Mouse (Mus musculus) heart, embryonic 11.5 days (tissue): ENCODE results near the gene Pafah1b3. TPM values are rescaled to one million over a fixed set of nuclear protein-coding genes. Genes with fewer than 3 reads are reported as not detected.

Experiments
- ATAC-seq: fragments of 200-750 bp; cut with Nextera tagmentation; replicated peaks from 2 replicates; pipeline ENCODE4 v1.8.0; 2017; ENCODE audit warnings: moderate library complexity; ENCODE audit not compliant: insufficient number of reproducible peaks, low FRiP score, low TSS enrichment
- H3K27ac ChIP-seq: fragments of 300-500 bp; sonication (generic); 2 replicates; pipeline ENCODE4 v1.5.1; 2014; ENCODE audit warnings: mild to moderate bottlenecking, low read depth, low read length
- H3K27me3 ChIP-seq: fragments of 300-500 bp; sonication (generic); 2 replicates; pipeline ENCODE4 v1.6.1; 2014; ENCODE audit warnings: mild to moderate bottlenecking, low read length, mixed read lengths; ENCODE audit not compliant: control insufficient read depth, insufficient read depth
- H3K36me3 ChIP-seq: fragments of 300-500 bp; sonication (generic); 2 replicates; pipeline ENCODE4 v1.6.1; 2014; ENCODE audit warnings: mild to moderate bottlenecking, low read length, moderate library complexity, mixed read lengths; ENCODE audit not compliant: control insufficient read depth, insufficient read depth
- H3K4me1 ChIP-seq: fragments of 300-500 bp; sonication (generic); 2 replicates; pipeline ENCODE4 v1.6.1; 2014; ENCODE audit warnings: low read length; ENCODE audit not compliant: control insufficient read depth, insufficient read depth
- H3K4me2 ChIP-seq: fragments of 300-500 bp; sonication (generic); 2 replicates; pipeline ENCODE4 v1.6.1; 2014; ENCODE audit warnings: mild to moderate bottlenecking, moderate library complexity
- H3K4me3 ChIP-seq: fragments of 300-500 bp; sonication (generic); 2 replicates; pipeline ENCODE4 v1.5.1; 2014; ENCODE audit warnings: low read depth, low read length
- H3K9ac ChIP-seq: fragments of 300-500 bp; sonication (generic); 2 replicates; pipeline ENCODE4 v1.6.1; 2014; ENCODE audit warnings: mild to moderate bottlenecking, low read depth, low read length, moderate library complexity
- H3K9me3 ChIP-seq: fragments of 300-500 bp; sonication (generic); replicated peaks from 2 replicates; pipeline ENCODE4 v1.6.1; 2016; ENCODE audit warnings: low read length; ENCODE audit not compliant: control insufficient read depth
- WGBS: fragments of 180-500 bp; shearing (Covaris S2); extraction: QIAGEN DNeasy Blood & Tissue Kit; methylation state at CpG from one replicate; pipeline ENCODE4 v1.1.7; 2014; ENCODE audit not compliant: insufficient replicate concordance; 5-methylcytosine and 5-hydroxymethylcytosine counted together
- polyA plus RNA-seq: library from polyadenylated mRNA; unstranded; fragments of >200 nt; fragmentation: Nextera tagmentation; extraction: Ambion mirVana; gene quantifications from 2 replicates; pipeline ENCODE4 v1.2.1, GENCODE M21; 2014

Pafah1b3 gene
- polyA plus RNA-seq, 1 experiment from 2014 or later: 141 TPM

DNA sequence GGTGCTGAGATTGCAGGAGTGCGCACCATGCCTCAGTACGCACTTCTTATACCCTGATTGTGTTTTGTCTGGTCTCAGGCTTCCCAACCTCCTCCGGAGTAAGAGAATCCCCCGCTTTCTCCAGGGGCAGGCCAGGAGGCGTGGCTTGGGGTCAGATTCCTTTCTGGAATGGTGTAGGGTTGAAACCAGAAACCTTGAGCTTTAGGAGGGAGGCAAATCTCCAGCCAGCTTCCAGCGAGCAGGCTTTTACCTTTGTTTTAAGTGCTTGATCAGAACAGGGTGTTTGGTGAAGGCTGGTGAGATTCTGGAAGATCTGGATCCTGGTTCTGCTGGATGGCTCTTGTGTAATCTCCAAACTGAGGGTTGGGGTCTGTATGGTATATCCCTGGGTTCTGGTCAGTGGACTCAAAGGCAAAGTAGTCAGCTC is 24.3 kb upstream of the Pafah1b3 start:
- Histone ChIP-seq H3K27me3 (no peaks in the 10 kb centered on the region), H3K9ac (peak overlapping the region; percentile 43; the same call in 1 of the 2 replicates), H3K36me3 (no peaks in the 10 kb centered on the region), H3K4me1 (peaks cover 17% of the 10 kb centered on the region), H3K4me3 (peak overlapping the region; percentile 10; the same call in 1 of the 2 replicates), H3K27ac (peak overlapping the region; percentile 70), H3K4me2 (peak overlapping the region; percentile 56), H3K9me3 (no peaks in the 10 kb centered on the region)
- ATAC-seq: peak; percentile 58; the same call in 1 of the 2 replicates
- WGBS: 7% methylated on average over 6 of the region's 6 CpGs

DNA sequence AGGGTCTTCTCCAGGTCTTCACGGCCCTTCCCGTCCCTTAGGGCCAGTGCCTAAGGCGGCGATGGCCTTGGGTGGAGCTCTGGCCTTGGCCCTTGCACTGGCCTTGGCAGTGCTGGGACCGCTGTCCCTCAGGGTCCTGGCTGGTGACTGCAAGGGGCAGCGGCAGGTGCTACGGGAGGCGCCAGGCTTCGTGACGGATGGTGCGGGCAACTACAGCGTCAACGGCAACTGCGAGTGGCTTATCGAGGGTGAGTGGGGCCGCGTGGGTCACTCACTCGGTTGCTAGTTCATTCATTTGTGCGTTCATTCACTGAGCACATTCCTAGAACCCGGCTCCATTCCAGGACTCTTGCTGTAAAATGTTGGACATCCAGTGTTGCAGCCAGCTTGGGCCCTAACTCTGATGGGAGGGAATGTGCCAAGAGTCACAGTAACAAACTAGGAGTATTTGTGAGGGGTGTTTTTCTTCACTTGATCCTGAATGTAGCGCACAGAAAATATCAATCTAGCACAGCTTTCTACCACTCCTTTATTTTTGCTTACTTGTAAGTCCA is 19.7 kb upstream of the Pafah1b3 start:
- Histone ChIP-seq H3K4me1 (peaks cover 32% of the 10 kb centered on the region), H3K4me3 (peak overlapping the region; percentile 62), H3K27ac (peak overlapping the region; percentile 51), H3K9ac (peak overlapping the region; percentile 73), H3K27me3 (peaks cover 36% of the 10 kb centered on the region), H3K9me3 (no peaks in the 10 kb centered on the region), H3K36me3 (no peaks in the 10 kb centered on the region), H3K4me2 (peak overlapping the region; percentile 93)
- ATAC-seq: 0 out of 2 replicates have a peak, but pooled peaks have one; percentile 0
- 13% methylated on average over 21 of the region's 21 CpGs for WGBS

DNA sequence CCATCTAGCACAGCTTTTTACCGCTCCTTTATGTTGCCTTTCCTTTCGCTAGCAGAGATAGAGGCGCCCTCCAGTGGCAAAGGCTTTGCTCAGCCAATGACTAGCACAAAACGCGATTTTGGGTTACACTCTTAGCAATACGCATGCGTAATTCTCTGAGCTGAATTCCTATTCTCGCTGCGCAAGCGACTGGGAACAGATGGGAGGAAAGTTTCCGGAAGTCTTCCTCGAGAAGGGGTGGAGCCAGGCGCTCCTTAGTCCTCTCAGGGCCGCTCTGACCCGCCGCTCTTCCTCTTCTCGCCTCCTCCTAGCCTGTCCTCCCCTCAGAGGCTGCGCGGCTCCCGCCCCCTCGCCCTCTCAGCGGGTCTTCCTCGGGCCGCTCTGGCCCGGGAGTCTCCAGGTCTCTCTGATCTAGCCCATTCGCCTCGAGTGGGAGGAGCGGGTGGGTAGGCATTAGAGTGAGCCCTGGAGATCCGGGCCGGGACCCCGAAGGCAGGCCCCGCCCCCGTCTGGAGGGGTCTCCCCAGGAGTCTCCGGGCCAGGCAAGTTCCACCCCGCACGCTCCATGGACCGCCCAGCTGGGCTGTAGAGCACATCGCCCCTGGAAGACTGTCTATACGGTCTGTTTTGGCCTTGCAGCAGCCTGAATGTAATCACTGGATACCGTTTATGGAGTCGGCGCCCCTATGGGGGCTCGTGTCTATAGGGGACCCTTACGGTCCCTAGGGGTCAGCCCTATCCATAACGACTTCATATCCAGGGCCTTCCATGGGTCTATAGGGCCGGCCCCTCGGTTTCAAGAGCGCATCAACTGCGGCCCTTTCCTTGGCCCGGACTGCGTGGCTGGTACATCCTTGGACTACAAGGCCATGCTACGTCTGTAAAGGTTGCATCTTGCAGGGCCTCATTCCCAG is 19.0 kb upstream of the Pafah1b3 start, which contains the start of gene Megf8:
Megf8 (plus strand) TSS at position 633 of the 914 bp plus-strand sequence.
- ATAC-seq: peak; percentile 98
- H3K4me1 ChIP-seq: peaks cover 27% of the 10 kb centered on the region
- H3K9ac ChIP-seq: peak within 1 kb of the TSS; percentile 73
- peak within 1 kb of the TSS; percentile 93 for H3K4me2 ChIP-seq
- peaks cover 43% of the 10 kb centered on the region for H3K27me3 ChIP-seq
- H3K27ac ChIP-seq: peak within 1 kb of the TSS; percentile 51
- peak within 1 kb of the TSS; percentile 62 for H3K4me3 ChIP-seq
- H3K36me3 ChIP-seq: no peaks in the 10 kb centered on the region
- WGBS: under 1% methylated on average over 52 of the region's 52 CpGs
- H3K9me3 ChIP-seq: no peaks in the 10 kb centered on the region

DNA sequence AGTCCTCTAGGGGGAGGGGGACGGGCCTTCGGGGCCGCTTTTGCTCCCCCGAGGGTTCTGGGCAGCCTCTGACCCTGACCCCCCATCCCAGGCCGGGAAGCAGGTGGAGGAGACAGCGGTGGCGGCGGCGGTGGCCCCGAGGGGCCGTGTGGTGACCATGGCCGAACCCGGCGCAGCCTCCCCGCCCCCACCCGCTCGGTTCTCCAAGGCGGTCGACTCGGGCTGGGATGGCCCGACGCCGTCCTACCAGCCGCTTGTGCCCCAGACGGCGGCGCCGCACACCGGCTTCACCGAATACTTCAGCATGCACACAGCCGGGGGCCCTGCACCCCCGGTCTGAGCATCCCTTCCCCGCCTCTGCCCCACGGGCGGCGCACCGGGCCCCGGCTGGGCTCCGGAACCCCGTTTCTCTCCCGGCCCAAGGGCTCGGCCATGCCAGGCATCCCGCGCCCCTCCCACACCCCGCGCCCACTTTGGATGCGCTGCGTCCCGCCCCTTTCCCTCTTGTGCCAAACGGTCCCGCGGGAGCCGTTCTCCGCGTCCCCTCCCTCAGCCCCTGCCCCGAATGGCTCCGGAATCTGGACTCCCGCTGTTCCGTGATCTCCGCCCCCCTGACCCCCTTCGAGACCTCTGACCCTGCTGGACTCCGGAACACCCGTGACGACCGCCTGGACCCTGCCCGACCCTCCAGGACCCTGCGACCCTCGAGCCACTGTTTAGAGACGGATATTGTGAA is 17.7 kb upstream of the Pafah1b3 start:
- no peaks in the 10 kb centered on the region for H3K9me3 ChIP-seq
- peak overlapping the region; percentile 82 for H3K4me2 ChIP-seq
- H3K27ac ChIP-seq: no peak overlapping the region
- ATAC-seq: no peak
- WGBS: under 1% methylated on average over 60 of the region's 69 CpGs
- H3K4me1 ChIP-seq: peaks cover 21% of the 10 kb centered on the region
- no peaks in the 10 kb centered on the region for H3K36me3 ChIP-seq
- H3K27me3 ChIP-seq: peaks cover 52% of the 10 kb centered on the region
- H3K4me3 ChIP-seq: peak overlapping the region; percentile 48
- H3K9ac ChIP-seq: peak overlapping the region; percentile 39; the same call in 1 of the 2 replicates

DNA sequence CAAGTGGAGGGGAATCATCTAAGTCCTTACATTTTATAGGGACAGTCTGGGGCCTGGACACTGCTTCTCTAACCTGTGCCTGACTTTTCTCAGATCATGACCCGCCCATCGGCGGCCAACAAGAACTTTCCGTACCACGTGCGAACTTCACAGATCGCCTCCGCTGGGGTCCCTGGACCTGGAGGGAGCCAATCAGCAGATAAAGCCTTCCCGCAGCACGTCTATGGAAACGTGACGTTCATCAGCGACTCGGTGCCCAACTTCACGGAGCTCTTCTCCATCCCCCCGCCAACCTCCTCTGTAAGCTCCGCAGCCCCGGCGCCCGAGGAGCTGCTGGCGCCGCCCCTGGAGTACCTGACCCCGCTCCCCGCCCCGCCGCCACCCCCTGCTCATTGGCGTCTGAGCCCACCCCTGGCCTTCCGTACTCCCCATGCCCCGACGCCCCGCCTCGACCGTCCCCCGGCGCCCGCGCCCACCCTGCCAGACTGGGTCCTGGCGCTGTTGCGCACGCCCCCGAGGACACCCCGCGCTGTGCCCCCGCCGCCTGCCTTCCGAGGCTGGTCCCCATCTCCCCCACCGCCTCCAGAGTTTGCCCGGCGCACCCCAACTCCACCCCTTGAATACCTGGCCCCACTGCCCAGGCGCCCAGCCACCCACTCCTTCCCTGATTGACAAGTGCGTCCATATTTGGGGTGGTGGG is 17.0 kb upstream of the Pafah1b3 start:
- WGBS: under 1% methylated on average over 51 of the region's 51 CpGs
- Histone ChIP-seq H3K4me2 (peak overlapping the region; percentile 82), H3K4me1 (peaks cover 21% of the 10 kb centered on the region), H3K4me3 (peak overlapping the region; percentile 48), H3K36me3 (no peaks in the 10 kb centered on the region), H3K9me3 (no peaks in the 10 kb centered on the region), H3K27me3 (peaks cover 53% of the 10 kb centered on the region), H3K9ac (peak overlapping the region; percentile 39; the same call in 1 of the 2 replicates), H3K27ac (no peak overlapping the region)
- ATAC-seq: no peak

DNA sequence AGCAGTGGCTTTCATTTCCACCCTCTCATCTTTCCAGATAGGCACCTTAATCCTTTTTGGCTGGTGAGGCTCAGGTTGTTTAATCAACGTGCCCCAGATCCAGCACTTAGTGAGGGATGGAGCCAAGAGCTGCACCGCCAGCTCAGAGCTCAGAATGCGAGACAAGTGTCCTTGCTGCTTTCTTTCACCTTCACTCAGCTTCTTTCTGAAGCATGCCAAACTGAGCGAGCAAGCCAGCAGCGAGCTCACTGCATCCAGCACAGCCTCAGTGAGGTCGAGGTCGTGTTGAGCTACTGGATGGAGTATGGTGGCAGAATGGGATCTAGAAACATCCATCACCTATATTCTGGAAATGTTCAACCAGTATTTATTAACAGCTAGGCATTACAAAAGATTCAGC is 15.5 kb upstream of the Pafah1b3 start:
- peaks cover 21% of the 10 kb centered on the region for H3K4me1 ChIP-seq
- H3K9ac ChIP-seq: no peak overlapping the region
- H3K9me3 ChIP-seq: no peaks in the 10 kb centered on the region
- no peaks in the 10 kb centered on the region for H3K36me3 ChIP-seq
- peaks cover 67% of the 10 kb centered on the region for H3K27me3 ChIP-seq
- H3K4me3 ChIP-seq: no peak overlapping the region
- no peak for ATAC-seq
- H3K27ac ChIP-seq: no peak overlapping the region
- WGBS: 19% methylated on average over 7 of the region's 7 CpGs
- no peak overlapping the region for H3K4me2 ChIP-seq

DNA sequence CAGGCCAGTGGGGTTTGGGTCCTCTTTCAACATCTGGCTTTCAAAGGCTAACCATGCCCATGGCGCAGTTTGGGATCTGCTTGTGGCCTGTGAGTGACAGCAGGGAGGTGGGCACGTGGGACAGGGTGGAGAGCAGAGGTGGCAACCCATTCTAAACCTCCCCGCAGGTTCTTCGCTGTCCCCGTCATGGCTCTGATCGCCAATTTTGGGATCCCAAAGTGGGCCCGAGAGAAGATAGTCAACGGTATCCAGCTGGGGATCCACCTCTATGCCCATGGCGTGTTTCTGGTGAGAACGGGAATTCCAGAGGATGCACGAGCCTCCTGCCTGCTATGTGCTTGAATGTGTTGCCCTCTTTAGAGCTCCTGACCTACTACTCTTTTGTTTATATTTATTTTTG is 13.4 kb upstream of the Pafah1b3 start:
- H3K27ac ChIP-seq: no peak overlapping the region
- no peak overlapping the region for H3K4me3 ChIP-seq
- no peak overlapping the region for H3K9ac ChIP-seq
- 71% methylated on average over 11 of the region's 11 CpGs for WGBS
- no peaks in the 10 kb centered on the region for H3K9me3 ChIP-seq
- H3K4me2 ChIP-seq: no peak overlapping the region
- no peaks in the 10 kb centered on the region for H3K36me3 ChIP-seq
- no peak for ATAC-seq
- H3K4me1 ChIP-seq: peaks cover 15% of the 10 kb centered on the region
- H3K27me3 ChIP-seq: peaks cover 84% of the 10 kb centered on the region

DNA sequence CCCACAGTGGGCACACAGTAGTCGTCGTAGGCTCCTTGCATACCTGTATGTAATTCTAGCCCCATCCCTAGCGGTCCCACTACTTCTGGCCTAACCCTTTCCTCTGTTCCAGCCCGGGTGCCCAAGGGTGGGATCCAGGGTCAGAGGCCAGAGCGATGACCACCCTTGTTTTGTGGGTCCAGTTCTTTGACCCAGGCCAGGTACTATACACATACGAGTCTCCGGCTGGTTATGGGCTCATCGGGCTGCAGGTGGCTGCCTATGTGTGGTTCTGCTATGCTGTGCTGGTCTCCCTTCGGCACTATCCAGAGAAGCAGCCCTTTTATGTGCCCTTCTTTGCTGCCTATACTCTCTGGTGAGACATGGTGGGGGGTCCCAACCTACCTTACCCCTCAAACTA is 11.6 kb upstream of the Pafah1b3 start:
- Histone ChIP-seq H3K4me3 (no peak overlapping the region), H3K4me1 (peaks cover 3% of the 10 kb centered on the region; the same call in 1 of the 2 replicates), H3K4me2 (no peak overlapping the region), H3K27ac (no peak overlapping the region), H3K36me3 (no peaks in the 10 kb centered on the region), H3K27me3 (peaks cover 78% of the 10 kb centered on the region), H3K9ac (no peak overlapping the region), H3K9me3 (no peaks in the 10 kb centered on the region)
- WGBS: 79% methylated on average over 9 of the region's 9 CpGs
- 0 out of 2 replicates have a peak, but pooled peaks have one; percentile 8 for ATAC-seq
